Mouse (Mus musculus) adrenal gland, postnatal 36 days (tissue): ENCODE measurements at regions not wholly inside any gene's neighbourhood (a gene's known extent, or its start where the extent isn't known, plus 50 kb on each side); places are given as distances from the start of the nearest gene placed in this dataset.

ENCODE experiments used
- DNase-seq, 2 experiments: peaks; one replicate each; pipeline ENCODE4 v3.0.0; 2021; ENCODE audit warnings: mixed read lengths in 1 of 2

- DNase-seq: no peak
These were observed 94.6 kb upstream of the Pabpc6 start for GRCm38 (mm10) chr17:9764041-9764606.

- DNase-seq: no peak
These were observed 93.6 kb upstream of the Pabpc6 start for GRCm38 (mm10) chr17:9763110-9763509.

- DNase-seq: no peak
These were observed 92.9 kb upstream of the Pabpc6 start for GRCm38 (mm10) chr17:9762436-9762835.

GRCm38 (mm10) chr17:9760706-9761059 lies 91.2 kb upstream of the Pabpc6 start:
- no peak for DNase-seq

- peak; percentile 28 to 33 for DNase-seq
These were observed 90.6 kb upstream of the Pabpc6 start for GRCm38 (mm10) chr17:9760026-9760705.

- DNase-seq: peak; percentile 34 to 77
These were observed 89.9 kb upstream of the Pabpc6 start for GRCm38 (mm10) chr17:9759421-9759852.

- no peak for DNase-seq
These were observed 88.3 kb upstream of the Pabpc6 start for GRCm38 (mm10) chr17:9757725-9758251.

- DNase-seq: no peak
These were observed 87.2 kb upstream of the Pabpc6 start for GRCm38 (mm10) chr17:9756675-9757074.

- DNase-seq: peak; percentile 76 to 83
These were observed 86.7 kb upstream of the Pabpc6 start for GRCm38 (mm10) chr17:9756196-9756595.

- DNase-seq: no peak
These were observed 86.1 kb upstream of the Pabpc6 start for GRCm38 (mm10) chr17:9755576-9755975.

GRCm38 (mm10) chr17:9754884-9755405 lies 85.4 kb upstream of the Pabpc6 start:
- no peak for DNase-seq

GRCm38 (mm10) chr17:9752848-9753247 lies 83.3 kb upstream of the Pabpc6 start:
- no peak for DNase-seq

- no peak for DNase-seq
These were observed 82.0 kb upstream of the Pabpc6 start for GRCm38 (mm10) chr17:9751348-9752170.

GRCm38 (mm10) chr17:9750046-9750445 lies 80.5 kb upstream of the Pabpc6 start:
- no peak for DNase-seq

- DNase-seq: no peak
These were observed 79.8 kb upstream of the Pabpc6 start for GRCm38 (mm10) chr17:9749301-9749700.

GRCm38 (mm10) chr17:9747893-9748292 lies 78.4 kb upstream of the Pabpc6 start:
- DNase-seq: no peak

- no peak for DNase-seq
These were observed 73.8 kb upstream of the Pabpc6 start for GRCm38 (mm10) chr17:9743342-9743741.

GRCm38 (mm10) chr17:9741321-9741720 lies 71.8 kb upstream of the Pabpc6 start:
- DNase-seq: no peak

GRCm38 (mm10) chr17:9729020-9729419 lies 59.5 kb upstream of the Pabpc6 start:
- no peak for DNase-seq

GRCm38 (mm10) chr17:9725704-9726469 lies 56.4 kb upstream of the Pabpc6 start:
- DNase-seq: no peak

GRCm38 (mm10) chr17:9723484-9723883 lies 54.0 kb upstream of the Pabpc6 start:
- peak; percentile 26 to 55 for DNase-seq

- DNase-seq: no peak
These were observed 53.2 kb upstream of the Pabpc6 start for GRCm38 (mm10) chr17:9722709-9723108.
